Mouse (Mus musculus): ENCODE measurements around the gene Ppih. TPM values are rescaled to one million over a fixed set of nuclear protein-coding genes. Genes with fewer than 3 reads are reported as not detected.
A peak's percentile ranks its signal among the peaks of the same experiment; 100 is the strongest.

Gene Ppih
- polyA plus RNA-seq, 1 experiment = 4.3 TPM

DNA sequence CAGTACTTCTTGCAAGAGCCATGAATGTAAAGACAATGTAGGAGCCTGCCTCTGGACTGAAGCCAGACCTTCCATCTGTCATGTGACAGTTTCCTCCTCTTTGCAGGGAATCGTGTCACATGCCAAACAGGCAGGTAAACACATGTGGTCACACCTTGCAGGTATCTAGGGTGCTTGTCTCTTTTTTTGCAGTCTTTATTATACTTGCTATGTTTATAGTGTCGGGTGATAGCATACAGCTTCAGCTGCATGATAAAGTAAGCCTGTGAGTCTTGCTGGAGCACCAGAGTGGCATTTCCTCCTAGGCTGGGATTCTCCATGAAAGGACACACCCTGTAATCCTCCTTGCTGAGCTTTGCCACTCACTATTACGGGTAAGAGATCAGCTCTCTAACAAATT lies 18.6 kb downstream of the Ppih start:
- Histone ChIP-seq H3K27ac (ENCODE audit: insufficient read depth, low read depth, low read length) (no peak overlapping the region), H3K36me3 (ENCODE audit: control insufficient read depth, insufficient read depth, low read length) (no peaks in the 10 kb centered on the region), H3K27me3 (ENCODE audit: control insufficient read depth, insufficient read depth, low read length) (no peaks in the 10 kb centered on the region), H3K4me3 (ENCODE audit: low read depth, low read length) (no peak overlapping the region), H3K4me1 (ENCODE audit: control insufficient read depth, insufficient read depth, insufficient read length, low read length) (no peaks in the 10 kb centered on the region)
- TF ChIP-seq CTCF (IDR thresholded peaks at IDR 0.05; ENCODE audit: extremely low read depth, insufficient read length, insufficient replicate concordance, low read depth, low read length) = no peak
- TF ChIP-seq POLR2A (IDR thresholded peaks at IDR 0.05; ENCODE audit: low read depth, low read length) = no peak
- WGBS = 28% methylated on average over 3 of the region's 3 CpGs

DNA sequence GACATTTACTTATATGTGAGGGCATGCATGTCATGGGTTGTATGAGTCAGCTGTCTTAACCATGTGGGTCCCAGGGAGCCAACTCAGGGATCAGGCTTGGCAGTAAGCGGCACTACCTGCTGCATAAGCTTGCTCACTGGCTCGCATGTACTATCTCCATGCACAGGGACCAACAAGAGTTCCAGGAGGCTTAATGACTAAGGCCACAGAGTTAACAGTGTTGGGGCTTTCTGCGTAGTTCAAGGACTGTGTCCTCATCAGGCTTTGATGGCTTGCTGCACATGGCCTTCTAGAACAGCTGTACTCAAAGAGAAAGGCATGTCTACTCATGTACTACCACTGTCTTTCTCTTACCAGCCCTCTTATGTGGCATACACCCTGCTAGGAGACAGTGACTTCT lies 19.6 kb downstream of the Ppih start:
- Histone ChIP-seq H3K4me3 (ENCODE audit: low read depth, low read length) (no peak overlapping the region), H3K27me3 (ENCODE audit: control insufficient read depth, insufficient read depth, low read length) (no peaks in the 10 kb centered on the region), H3K4me1 (ENCODE audit: control insufficient read depth, insufficient read depth, insufficient read length, low read length) (no peaks in the 10 kb centered on the region), H3K36me3 (ENCODE audit: control insufficient read depth, insufficient read depth, low read length) (no peaks in the 10 kb centered on the region), H3K27ac (ENCODE audit: insufficient read depth, low read depth, low read length) (no peak overlapping the region)
- no peak for TF ChIP-seq CTCF (IDR thresholded peaks at IDR 0.05; ENCODE audit: extremely low read depth, insufficient read length, insufficient replicate concordance, low read depth, low read length)
- no peak for TF ChIP-seq POLR2A (IDR thresholded peaks at IDR 0.05; ENCODE audit: low read depth, low read length)
- 89% methylated on average over 3 of the region's 3 CpGs for WGBS

DNA sequence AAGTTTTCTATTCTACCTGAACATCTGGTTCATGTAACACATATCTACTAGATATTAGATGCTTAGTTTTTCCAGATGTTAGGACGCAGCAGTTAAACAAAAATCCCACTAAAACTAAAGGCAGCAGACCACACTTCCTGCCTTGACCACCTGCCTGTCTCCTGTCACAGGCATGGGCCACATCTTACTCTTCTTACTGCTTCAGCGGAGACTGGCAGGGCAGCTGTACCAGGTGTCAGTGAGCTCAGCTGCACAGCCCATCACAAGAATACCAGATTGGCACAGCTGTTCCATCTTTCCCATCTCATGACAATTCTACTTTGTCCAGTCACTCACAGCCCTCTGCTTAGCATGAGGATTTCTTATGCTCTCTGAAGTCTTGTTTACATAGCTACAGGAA lies 23.0 kb downstream of the Ppih start:
- WGBS = 83% methylated on average over 2 of the region's 2 CpGs
- Histone ChIP-seq H3K36me3 (ENCODE audit: control insufficient read depth, insufficient read depth, low read length) (no peaks in the 10 kb centered on the region; the same call in 1 of the 2 replicates), H3K27me3 (ENCODE audit: control insufficient read depth, insufficient read depth, low read length) (no peaks in the 10 kb centered on the region), H3K4me3 (ENCODE audit: low read depth, low read length) (no peak overlapping the region), H3K4me1 (ENCODE audit: control insufficient read depth, insufficient read depth, insufficient read length, low read length) (peaks cover 3% of the 10 kb centered on the region; the same call in 1 of the 2 replicates), H3K27ac (ENCODE audit: insufficient read depth, low read depth, low read length) (no peak overlapping the region)
- TF ChIP-seq POLR2A (IDR thresholded peaks at IDR 0.05; ENCODE audit: low read depth, low read length) (no peak), CTCF (IDR thresholded peaks at IDR 0.05; ENCODE audit: extremely low read depth, insufficient read length, insufficient replicate concordance, low read depth, low read length) (no peak)

DNA sequence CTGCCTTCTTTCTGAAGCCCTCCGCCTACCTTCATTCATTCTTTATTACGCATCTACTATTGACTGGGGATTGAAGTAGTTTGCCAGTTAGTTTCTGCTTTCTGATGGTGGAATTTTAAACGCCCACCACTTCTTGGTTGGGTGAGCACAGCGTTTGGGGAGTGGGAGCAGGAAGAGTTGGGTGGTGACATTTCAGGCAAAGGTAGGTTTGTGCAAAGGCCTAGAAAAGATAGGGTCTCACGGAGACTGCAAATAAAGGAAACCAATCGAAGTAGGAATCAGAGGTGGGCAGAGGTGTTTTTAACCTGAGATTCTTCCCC lies 25.3 kb downstream of the Ppih start:
- Histone ChIP-seq H3K4me3 (ENCODE audit: low read depth, low read length) (peak overlapping the region; percentile 28; the same call in 1 of the 2 replicates), H3K4me1 (ENCODE audit: control insufficient read depth, insufficient read depth, insufficient read length, low read length) (peaks cover 3% of the 10 kb centered on the region; the same call in 1 of the 2 replicates)

DNA sequence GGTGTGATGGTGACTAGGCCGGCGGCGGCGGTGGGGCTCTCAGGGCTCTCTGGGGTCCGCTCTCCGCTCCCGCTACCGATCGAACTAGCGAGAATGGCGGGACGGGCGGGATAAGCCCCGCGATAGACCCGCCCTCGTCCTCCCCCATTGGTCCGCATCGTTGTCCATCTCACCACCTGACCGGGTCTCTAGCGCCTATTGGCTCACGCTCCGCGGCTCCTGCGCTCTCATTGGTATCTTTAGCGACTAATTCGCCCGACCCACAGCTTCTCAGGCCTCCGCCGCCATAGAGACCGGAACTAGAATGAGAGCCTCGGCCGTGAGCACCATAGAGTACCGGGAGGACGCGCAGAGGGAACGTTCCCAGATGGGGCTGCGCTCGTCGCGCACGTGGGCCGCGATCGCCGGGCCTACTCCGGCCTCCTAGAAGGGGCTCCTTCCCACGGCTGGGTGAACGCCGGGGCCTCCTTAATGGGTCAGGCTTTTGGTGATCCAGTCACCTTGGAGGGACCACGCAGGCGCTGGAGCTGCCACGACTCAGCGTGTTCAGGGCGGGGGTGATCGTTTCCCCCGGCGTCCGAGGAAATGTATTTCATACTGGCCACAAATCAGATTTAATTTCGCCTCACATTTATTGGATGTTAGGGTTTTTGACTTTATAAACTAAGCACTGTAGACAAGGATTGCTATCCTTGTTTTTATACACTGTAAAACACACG lies 25.8 kb downstream of the Ppih start, which contains the start of gene Ybx1:
Gene Ybx1 (minus strand): TSS at position 190 of the 719 bp plus-strand sequence.
- under 1% methylated on average over 57 of the region's 61 CpGs for WGBS
- Histone ChIP-seq H3K4me1 (ENCODE audit: control insufficient read depth, insufficient read depth, insufficient read length, low read length) (peaks cover 3% of the 10 kb centered on the region; the same call in 1 of the 2 replicates), H3K27me3 (ENCODE audit: control insufficient read depth, insufficient read depth, low read length) (no peaks in the 10 kb centered on the region), H3K4me3 (ENCODE audit: low read depth, low read length) (peak within 1 kb of the TSS; percentile 98), H3K36me3 (ENCODE audit: control insufficient read depth, insufficient read depth, low read length) (peaks cover 2% of the 10 kb centered on the region), H3K27ac (ENCODE audit: insufficient read depth, low read depth, low read length) (peak within 1 kb of the TSS; percentile 75)
- TF ChIP-seq POLR2A (IDR thresholded peaks at IDR 0.05; ENCODE audit: low read depth, low read length) (peak; percentile 67), CTCF (IDR thresholded peaks at IDR 0.05; ENCODE audit: extremely low read depth, insufficient read length, insufficient replicate concordance, low read depth, low read length) (no peak)

More for the DNA sequence above, 25.3 kb downstream of the Ppih start:
- WGBS = 3% methylated on average over 6 of the region's 6 CpGs
- Histone ChIP-seq H3K27ac (ENCODE audit: insufficient read depth, low read depth, low read length) (no peak overlapping the region), H3K27me3 (ENCODE audit: control insufficient read depth, insufficient read depth, low read length) (no peaks in the 10 kb centered on the region), H3K36me3 (ENCODE audit: control insufficient read depth, insufficient read depth, low read length) (peaks cover 2% of the 10 kb centered on the region)
- TF ChIP-seq CTCF (IDR thresholded peaks at IDR 0.05; ENCODE audit: extremely low read depth, insufficient read length, insufficient replicate concordance, low read depth, low read length) (no peak), POLR2A (IDR thresholded peaks at IDR 0.05; ENCODE audit: low read depth, low read length) (no peak)

DNA sequence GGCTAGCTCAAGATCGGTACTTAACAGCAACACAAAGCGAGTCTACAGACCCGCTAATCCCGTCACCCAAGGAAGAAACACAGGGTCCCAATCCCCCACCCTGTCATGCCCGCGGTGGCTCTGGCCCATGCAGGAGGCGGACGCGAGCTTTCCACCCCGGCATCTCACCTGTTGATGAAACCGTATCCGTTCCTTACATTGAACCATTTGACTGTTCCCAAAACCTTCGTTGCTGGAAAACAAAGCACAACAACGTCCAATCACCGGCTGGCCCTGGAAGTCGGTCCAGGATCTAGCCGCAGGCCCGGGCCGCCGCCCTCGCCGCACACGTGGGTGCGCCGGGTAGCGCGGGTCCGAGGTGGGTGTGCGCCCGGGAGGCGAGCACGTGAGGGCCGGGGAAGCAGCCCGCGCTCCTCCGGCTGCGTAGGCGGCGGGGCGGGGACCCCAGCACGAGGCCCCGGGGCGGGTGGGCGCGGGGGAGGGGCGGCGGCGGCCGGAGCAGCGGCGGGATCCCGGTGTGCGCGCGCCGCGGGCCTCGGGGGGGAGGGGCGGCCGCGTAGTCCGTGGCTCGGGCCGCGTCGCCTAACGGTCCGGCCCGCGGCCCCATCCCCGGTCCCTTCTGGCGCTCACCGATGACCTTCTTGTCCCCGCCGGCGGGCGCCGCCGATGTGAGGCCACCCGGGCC lies 26.6 kb downstream of the Ppih start:
- Histone ChIP-seq H3K4me3 (ENCODE audit: low read depth, low read length) (peak overlapping the region; percentile 76), H3K27me3 (ENCODE audit: control insufficient read depth, insufficient read depth, low read length) (no peaks in the 10 kb centered on the region), H3K27ac (ENCODE audit: insufficient read depth, low read depth, low read length) (peak overlapping the region; percentile 62), H3K4me1 (ENCODE audit: control insufficient read depth, insufficient read depth, insufficient read length, low read length) (peaks cover 5% of the 10 kb centered on the region; the same call in 1 of the 2 replicates), H3K36me3 (ENCODE audit: control insufficient read depth, insufficient read depth, low read length) (peaks cover 5% of the 10 kb centered on the region)
- no peak for TF ChIP-seq POLR2A (IDR thresholded peaks at IDR 0.05; ENCODE audit: low read depth, low read length)
- under 1% methylated on average over 56 of the region's 80 CpGs for WGBS

Measured in small intestine, adult 2 months (tissue).